Mouse (Mus musculus) stomach, embryonic 14.5 days (tissue): ENCODE measurements at regions not wholly inside any gene's neighbourhood (a gene's known extent, or its start where the extent isn't known, plus 50 kb on each side); places are given as distances from the start of the nearest gene placed in this dataset.

Source experiments
- ATAC-seq: fragments of 200-750 bp; cut with Nextera tagmentation; 2 replicates; pipeline ENCODE4 v1.8.0; 2017; ENCODE audit warnings: low read depth, moderate TSS enrichment; ENCODE audit not compliant: insufficient number of reproducible peaks, insufficient read depth, low FRiP score
- H3K27ac ChIP-seq: fragments of 300-500 bp; sonication (generic); 2 replicates; pipeline ENCODE4 v1.5.1; 2014; ENCODE audit warnings: mild to moderate bottlenecking, low read length, moderate library complexity, mixed read lengths
- H3K27me3 ChIP-seq: fragments of 300-500 bp; sonication (generic); 2 replicates; pipeline ENCODE4 v1.6.1; 2014; ENCODE audit warnings: low read length, control low read depth, mixed read lengths; ENCODE audit not compliant: control insufficient read depth, insufficient read depth
- H3K36me3 ChIP-seq: fragments of 300-500 bp; sonication (generic); 2 replicates; pipeline ENCODE4 v1.6.1; 2014; ENCODE audit warnings: mild to moderate bottlenecking, control low read depth, low read length, moderate library complexity, mixed read lengths; ENCODE audit not compliant: control insufficient read depth, insufficient read depth
- H3K4me1 ChIP-seq: fragments of 300-500 bp; sonication (generic); 2 replicates; pipeline ENCODE4 v1.6.1; 2014; ENCODE audit warnings: low read length, control low read depth, mixed read lengths; ENCODE audit not compliant: control insufficient read depth, insufficient read depth
- H3K4me2 ChIP-seq: fragments of 300-500 bp; sonication (generic); replicated peaks from 2 replicates; pipeline ENCODE4 v1.6.1; 2014; ENCODE audit warnings: low read depth, low read length, control low read depth
- H3K4me3 ChIP-seq: fragments of 300-500 bp; sonication (generic); 2 replicates; pipeline ENCODE4 v1.5.1; 2014; ENCODE audit warnings: low read depth, low read length, control low read depth
- H3K9ac ChIP-seq: fragments of 300-500 bp; sonication (generic); replicated peaks from 2 replicates; pipeline ENCODE4 v1.6.1; 2014; ENCODE audit warnings: low read depth, mild to moderate bottlenecking, control low read depth, low read length, moderate library complexity, mixed read lengths
- H3K9me3 ChIP-seq: fragments of 300-500 bp; sonication (generic); 2 replicates; pipeline ENCODE4 v1.6.1; 2016; ENCODE audit warnings: low read depth, low read length, control low read depth; ENCODE audit not compliant: control insufficient read depth
- WGBS: fragments of 180-500 bp; shearing (Covaris S2); extraction: QIAGEN DNeasy Blood & Tissue Kit; methylation state at CpG from one replicate; pipeline ENCODE4 v1.1.7; 2014; 5-methylcytosine and 5-hydroxymethylcytosine counted together

DNA sequence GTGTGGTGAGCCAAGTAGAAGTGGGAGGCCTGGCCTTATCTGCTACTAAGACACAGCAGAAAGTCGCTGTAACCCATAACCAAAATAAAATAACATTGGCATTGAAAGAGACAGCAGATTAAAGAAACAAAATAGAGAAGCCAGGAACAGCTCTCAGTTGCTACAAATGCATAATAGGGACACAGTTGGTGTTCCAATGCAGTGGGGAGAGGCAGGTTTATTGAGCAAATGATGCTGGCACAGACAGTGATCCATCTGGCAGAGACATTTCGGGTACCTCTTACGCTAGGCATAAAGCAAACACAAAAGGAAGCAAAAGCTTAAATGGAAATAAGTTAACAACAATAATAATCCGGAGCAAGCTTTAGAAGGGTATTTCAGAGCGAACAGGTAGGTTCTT, 83.6 kb upstream of the Foxq1 start:
- H3K27me3 ChIP-seq, result no peaks in the 10 kb centered on the region

DNA sequence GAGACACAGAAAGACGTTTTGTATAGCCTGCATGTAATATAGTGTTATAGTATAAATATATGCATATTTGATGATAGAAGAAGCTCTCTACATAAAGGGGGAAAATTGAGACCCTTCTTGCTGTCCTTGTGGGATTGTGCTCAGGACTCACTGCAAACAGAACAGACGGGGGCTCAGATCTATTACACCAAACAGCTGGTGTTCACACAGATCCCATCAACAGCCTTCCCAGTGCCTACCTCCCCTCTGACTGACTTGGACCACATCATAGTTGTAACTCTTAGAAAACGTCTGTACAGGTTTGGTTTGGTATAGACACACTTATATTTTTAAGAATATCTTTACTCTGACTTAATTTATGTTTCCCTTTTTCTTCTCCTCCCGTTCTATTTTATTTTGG, 83.1 kb upstream of the Foxq1 start:
- Histone ChIP-seq H3K27ac (no peak overlapping the region), H3K4me1 (no peaks in the 10 kb centered on the region), H3K9me3 (no peaks in the 10 kb centered on the region), H3K36me3 (no peaks in the 10 kb centered on the region), H3K4me3 (no peak overlapping the region), H3K9ac (no peak overlapping the region), H3K4me2 (no peak overlapping the region), H3K27me3 (no peaks in the 10 kb centered on the region)
- no peak for ATAC-seq
- 57% methylated on average over 4 of the region's 4 CpGs for WGBS

More for the DNA sequence above, 83.6 kb upstream of the Foxq1 start:
- WGBS, result 84% methylated on average over 5 of the region's 5 CpGs
- H3K4me1 ChIP-seq, result no peaks in the 10 kb centered on the region
- no peak overlapping the region for H3K4me3 ChIP-seq
- no peak for ATAC-seq
- no peak overlapping the region for H3K27ac ChIP-seq
- no peak overlapping the region for H3K4me2 ChIP-seq
- no peak overlapping the region for H3K9ac ChIP-seq
- H3K36me3 ChIP-seq, result no peaks in the 10 kb centered on the region
- H3K9me3 ChIP-seq, result no peaks in the 10 kb centered on the region

DNA sequence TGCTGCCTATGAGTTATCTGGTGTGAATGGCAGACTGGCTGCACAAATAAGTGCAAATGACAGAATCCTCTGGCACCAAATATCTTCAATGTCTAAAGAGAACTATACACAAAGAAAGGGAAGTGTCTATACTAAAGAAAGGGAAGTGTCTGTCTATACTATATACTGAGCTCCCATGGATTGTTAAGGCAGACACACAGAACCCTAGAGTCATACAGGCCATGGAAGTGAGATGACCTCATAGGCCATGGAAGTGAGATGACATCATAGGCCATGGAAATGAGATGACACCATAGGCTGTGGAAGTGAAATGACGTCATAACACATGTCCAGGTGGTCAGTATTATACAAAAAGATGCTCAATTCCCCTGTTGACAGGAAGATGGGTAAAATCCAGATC, 82.7 kb upstream of the Foxq1 start:
- ATAC-seq, result no peak
- H3K9ac ChIP-seq, result no peak overlapping the region
- 81% methylated on average over 1 of the region's 1 CpGs for WGBS
- H3K4me1 ChIP-seq, result no peaks in the 10 kb centered on the region
- H3K27ac ChIP-seq, result no peak overlapping the region
- H3K27me3 ChIP-seq, result no peaks in the 10 kb centered on the region
- no peak overlapping the region for H3K4me3 ChIP-seq
- no peaks in the 10 kb centered on the region for H3K36me3 ChIP-seq
- H3K9me3 ChIP-seq, result no peaks in the 10 kb centered on the region
- no peak overlapping the region for H3K4me2 ChIP-seq

DNA sequence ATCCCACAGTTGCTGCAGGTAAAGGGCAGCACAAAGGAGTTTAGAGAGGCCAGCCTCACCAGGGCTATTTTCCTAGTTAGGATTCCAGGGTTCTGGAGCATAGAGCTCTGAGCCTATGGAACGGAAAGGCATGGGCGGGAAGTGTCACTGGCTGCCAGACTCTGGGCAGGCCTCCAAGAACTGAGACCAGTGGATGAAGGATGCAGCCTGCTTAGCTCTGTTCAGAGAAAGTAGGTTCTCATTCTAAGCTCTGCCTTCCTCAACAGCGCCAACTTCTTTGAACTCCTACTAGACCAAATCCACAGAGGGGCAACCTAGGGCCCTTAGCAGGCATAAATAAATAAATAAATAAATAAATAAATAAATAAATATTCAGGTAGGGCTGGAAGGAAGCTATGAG, 80.1 kb upstream of the Foxq1 start:
- H3K27me3 ChIP-seq, result no peaks in the 10 kb centered on the region
- no peak overlapping the region for H3K4me2 ChIP-seq
- H3K4me1 ChIP-seq, result no peaks in the 10 kb centered on the region
- H3K36me3 ChIP-seq, result no peaks in the 10 kb centered on the region
- no peak overlapping the region for H3K27ac ChIP-seq
- 64% methylated on average over 3 of the region's 3 CpGs for whole genome bisulfite sequencing
- 0 out of 2 replicates have a peak, but pooled peaks have one; percentile 14 for ATAC-seq
- H3K4me3 ChIP-seq, result no peak overlapping the region
- no peaks in the 10 kb centered on the region for H3K9me3 ChIP-seq
- H3K9ac ChIP-seq, result no peak overlapping the region

DNA sequence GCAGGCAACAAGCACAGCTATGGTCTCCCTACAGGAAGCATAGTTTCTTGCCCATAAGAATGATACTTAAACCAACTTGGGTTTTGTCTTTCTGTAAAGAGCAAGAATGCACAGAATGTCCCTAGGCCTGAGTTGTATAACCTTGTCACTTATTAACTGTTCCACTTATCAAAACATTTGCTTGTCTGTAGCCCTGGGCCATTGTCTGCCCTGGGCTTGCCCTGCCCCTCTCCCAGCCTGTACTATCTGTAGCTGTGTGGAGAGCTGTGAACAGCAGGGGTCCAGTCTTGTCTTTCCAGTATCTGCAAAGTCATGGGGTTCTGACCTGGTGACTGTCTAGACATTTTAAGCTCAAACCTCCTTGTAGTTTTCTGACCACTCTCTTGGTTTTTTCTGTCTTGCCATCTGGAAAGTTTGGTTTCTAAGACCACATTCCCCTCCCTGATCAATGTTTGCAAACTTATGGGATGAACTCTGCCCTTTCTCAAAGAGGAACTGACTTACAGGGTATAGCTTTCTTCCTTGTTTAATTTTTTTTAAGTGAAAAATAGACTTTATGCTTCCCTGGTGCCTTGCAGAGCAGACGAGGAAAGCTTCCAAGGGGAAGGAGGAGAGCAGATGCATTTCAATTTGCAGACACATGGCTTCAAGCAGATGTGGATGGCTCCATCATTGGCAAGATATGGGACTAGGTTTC, 78.6 kb upstream of the Foxq1 start:
- H3K27ac ChIP-seq, result no peak overlapping the region
- no peak overlapping the region for H3K4me3 ChIP-seq
- no peaks in the 10 kb centered on the region for H3K9me3 ChIP-seq
- no peak overlapping the region for H3K9ac ChIP-seq
- H3K4me1 ChIP-seq, result no peaks in the 10 kb centered on the region
- H3K4me2 ChIP-seq, result no peak overlapping the region
- H3K36me3 ChIP-seq, result no peaks in the 10 kb centered on the region
- WGBS, result 20% methylated on average over 1 of the region's 1 CpGs
- no peaks in the 10 kb centered on the region for H3K27me3 ChIP-seq
- 0 out of 2 replicates have a peak, but pooled peaks have one; percentile 42 for ATAC-seq

DNA sequence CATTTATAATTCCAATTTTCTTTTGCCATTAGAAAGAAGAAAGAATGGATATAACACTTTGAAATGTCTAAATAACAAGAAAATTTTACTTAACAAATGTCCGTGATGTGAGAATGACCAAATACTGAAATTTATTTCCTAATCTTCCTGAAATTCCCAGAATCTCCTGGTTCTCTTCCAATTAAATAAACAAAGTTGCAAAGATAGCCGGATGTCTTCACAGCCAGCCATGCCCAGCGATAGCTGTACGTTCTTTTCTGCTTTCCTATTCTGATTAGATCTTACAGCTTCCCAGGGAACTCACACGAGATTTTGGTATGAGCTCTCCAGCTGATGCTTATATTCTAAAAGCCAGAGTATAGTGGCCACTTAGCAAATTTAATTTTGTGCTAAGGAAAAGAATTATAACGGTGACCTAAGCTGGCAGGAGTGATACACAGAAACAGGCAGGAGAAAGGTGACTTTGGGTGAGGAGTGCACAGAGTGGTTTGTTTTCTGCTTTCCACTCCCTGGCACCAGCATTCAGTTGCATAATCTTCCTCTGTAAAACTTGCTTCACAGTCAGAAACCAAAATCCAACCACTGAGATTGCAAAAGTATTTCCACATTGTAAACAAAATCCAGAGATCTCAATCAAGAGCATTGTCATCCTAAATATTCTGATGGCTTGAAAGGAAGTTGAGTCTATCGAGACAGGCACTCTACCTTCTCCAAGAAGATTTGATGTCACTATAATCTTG, 74.7 kb upstream of the Foxq1 start:
- ATAC-seq, result no peak
- WGBS, result 63% methylated on average over 7 of the region's 7 CpGs

DNA sequence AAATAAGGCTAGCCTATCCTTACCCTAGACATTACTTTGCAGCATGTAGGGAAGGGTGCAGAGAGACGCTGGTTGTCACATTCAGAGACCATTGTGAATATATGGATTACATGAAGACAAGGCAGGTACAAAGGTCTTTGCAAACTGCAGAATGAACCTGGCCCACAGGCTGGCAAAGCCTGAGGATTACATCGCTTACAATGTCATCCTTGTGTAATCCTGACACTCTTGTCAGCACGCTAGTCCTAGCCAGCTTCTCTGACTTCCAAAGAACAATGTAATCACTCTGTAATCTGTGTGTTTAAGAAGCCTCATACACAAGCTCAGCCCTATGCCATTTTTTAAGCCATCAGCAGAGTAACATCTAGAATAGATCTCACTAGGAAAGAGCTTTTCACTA, 69.6 kb upstream of the Foxq1 start:
- Histone ChIP-seq H3K27ac (no peak overlapping the region), H3K9ac (no peak overlapping the region), H3K4me1 (no peaks in the 10 kb centered on the region), H3K36me3 (no peaks in the 10 kb centered on the region), H3K27me3 (no peaks in the 10 kb centered on the region), H3K4me3 (no peak overlapping the region), H3K4me2 (no peak overlapping the region), H3K9me3 (no peaks in the 10 kb centered on the region)
- 83% methylated on average over 3 of the region's 3 CpGs for WGBS
- ATAC-seq, result no peak

More for the DNA sequence above, 74.7 kb upstream of the Foxq1 start:
- Histone ChIP-seq H3K4me2 (no peak overlapping the region), H3K4me3 (no peak overlapping the region), H3K9me3 (no peaks in the 10 kb centered on the region), H3K36me3 (no peaks in the 10 kb centered on the region), H3K4me1 (no peaks in the 10 kb centered on the region), H3K27me3 (no peaks in the 10 kb centered on the region), H3K9ac (no peak overlapping the region), H3K27ac (no peak overlapping the region)

DNA sequence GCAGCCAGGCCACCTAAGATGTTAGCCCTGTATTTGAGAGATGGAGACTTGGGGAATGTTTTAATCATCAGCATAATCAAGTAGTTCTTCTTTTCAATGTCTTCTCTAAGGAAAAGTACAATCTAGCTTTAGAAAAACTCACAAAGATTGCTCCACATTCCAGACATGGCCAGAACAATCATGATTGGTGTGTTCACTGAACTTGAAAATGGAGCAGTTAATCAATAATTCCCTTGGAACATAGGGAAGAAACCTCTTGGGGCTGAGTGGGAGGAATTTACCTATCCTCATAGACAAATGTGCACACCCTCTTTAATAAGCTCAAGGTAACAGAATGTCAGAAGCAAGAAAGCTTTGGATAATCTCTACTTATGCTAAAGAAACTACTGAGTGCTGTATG, 67.7 kb upstream of the Foxq1 start:
- Histone ChIP-seq H3K27me3 (no peaks in the 10 kb centered on the region), H3K4me2 (no peak overlapping the region), H3K9ac (no peak overlapping the region), H3K4me1 (no peaks in the 10 kb centered on the region), H3K4me3 (no peak overlapping the region), H3K9me3 (no peaks in the 10 kb centered on the region), H3K36me3 (no peaks in the 10 kb centered on the region), H3K27ac (no peak overlapping the region)
- ATAC-seq, result no peak
